Mouse (Mus musculus) forebrain, embryonic 16.5 days (tissue): ENCODE measurements around the gene Sh3pxd2a. TPM values are rescaled to one million over a fixed set of nuclear protein-coding genes. Genes with fewer than 3 reads are reported as not detected.

Experiments
- ATAC-seq: fragments of 200-750 bp; cut with Nextera tagmentation; 2 replicates; pipeline ENCODE4 v1.8.0; 2017; ENCODE audit warnings: mild to moderate bottlenecking, moderate library complexity
- H3K27ac ChIP-seq: fragments of 300-500 bp; sonication (generic); 2 replicates; pipeline ENCODE4 v1.5.1; 2014; ENCODE audit warnings: low read length, control low read depth
- H3K27me3 ChIP-seq: fragments of 300-500 bp; sonication (generic); replicated peaks from 2 replicates; pipeline ENCODE4 v1.6.1; 2014; ENCODE audit warnings: low read length; ENCODE audit not compliant: control insufficient read depth, insufficient read depth
- H3K36me3 ChIP-seq: fragments of 300-500 bp; sonication (generic); 2 replicates; pipeline ENCODE4 v1.6.1; 2014; ENCODE audit not compliant: control insufficient read depth, insufficient read depth
- H3K4me1 ChIP-seq: fragments of 300-500 bp; sonication (generic); replicated peaks from 2 replicates; pipeline ENCODE4 v1.6.1; 2014; ENCODE audit warnings: low read length; ENCODE audit not compliant: control insufficient read depth, insufficient read depth
- H3K4me2 ChIP-seq: fragments of 300-500 bp; sonication (generic); 2 replicates; pipeline ENCODE4 v1.6.1; 2014; ENCODE audit warnings: mild to moderate bottlenecking, low read length, control low read depth
- H3K4me3 ChIP-seq: fragments of 300-500 bp; sonication (generic); replicated peaks from 2 replicates; pipeline ENCODE4 v1.5.1; 2014; ENCODE audit warnings: mild to moderate bottlenecking, low read length, control low read depth
- H3K9ac ChIP-seq: fragments of 300-500 bp; sonication (generic); replicated peaks from 2 replicates; pipeline ENCODE4 v1.6.1; 2014; ENCODE audit warnings: low read depth, low read length, control low read depth
- H3K9me3 ChIP-seq: fragments of 300-500 bp; sonication (generic); 2 replicates; pipeline ENCODE4 v1.6.1; 2016; ENCODE audit warnings: low read length; ENCODE audit not compliant: control insufficient read depth
- WGBS: fragments of 180-500 bp; shearing (Covaris S2); extraction: QIAGEN DNeasy Blood & Tissue Kit; methylation state at CpG from one replicate; pipeline ENCODE4 v1.1.7; 2014; 5-methylcytosine and 5-hydroxymethylcytosine counted together
- polyA plus RNA-seq: library from polyadenylated mRNA; unstranded; fragments of >200 nt; fragmentation: Nextera tagmentation; extraction: Ambion mirVana; gene quantifications from 2 replicates; pipeline ENCODE4 v1.2.1, GENCODE M21; 2015

Gene Sh3pxd2a
- polyA plus RNA-seq, 1 experiment from 2014 or later = 2.1 TPM

DNA sequence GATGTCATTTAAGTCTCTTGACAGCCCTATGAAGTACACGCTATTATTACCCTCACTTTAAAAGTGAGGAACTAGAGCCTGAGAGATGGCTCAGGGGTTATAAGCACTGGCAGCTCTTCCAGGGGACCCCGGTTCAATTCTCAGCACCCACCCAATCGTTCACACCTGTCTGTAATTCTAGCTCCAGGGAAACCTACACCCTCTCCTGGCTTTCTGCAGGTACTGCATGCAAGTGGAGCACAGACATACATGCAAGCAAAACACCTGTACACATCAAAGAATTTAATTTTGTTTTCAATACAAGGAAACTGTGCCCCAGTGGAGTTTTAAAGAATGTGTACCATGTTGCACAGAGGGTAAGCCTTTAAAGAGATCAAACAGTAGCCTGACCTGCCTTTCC is 2.4 kb downstream of the Sh3pxd2a start:
- Histone ChIP-seq H3K9ac (no peak overlapping the region), H3K27ac (no peak overlapping the region), H3K27me3 (no peaks in the 10 kb centered on the region), H3K4me2 (no peak overlapping the region), H3K9me3 (no peaks in the 10 kb centered on the region), H3K36me3 (no peaks in the 10 kb centered on the region), H3K4me1 (peaks cover 26% of the 10 kb centered on the region), H3K4me3 (no peak overlapping the region)
- ATAC-seq = no peak
- WGBS = 97% methylated on average over 3 of the region's 3 CpGs

DNA sequence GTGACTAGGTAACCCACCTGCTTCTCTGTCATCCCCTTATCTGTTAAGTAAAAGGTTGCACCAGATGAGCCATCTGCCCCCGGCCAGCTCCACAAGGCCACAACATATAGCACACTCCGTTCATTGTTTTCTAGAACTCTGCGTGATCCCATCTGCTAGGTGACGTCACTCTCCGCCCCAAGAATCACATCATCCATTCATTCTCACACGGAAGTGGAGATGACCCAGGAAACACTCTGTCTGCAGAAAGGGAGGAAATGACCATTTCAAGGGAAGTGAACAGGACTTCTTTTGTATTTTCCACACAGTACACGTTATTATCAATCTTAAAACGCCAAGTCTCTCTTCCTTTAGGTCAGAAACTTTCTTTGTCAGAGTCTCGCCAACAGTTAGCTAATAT is 2.8 kb downstream of the Sh3pxd2a start:
- Histone ChIP-seq H3K4me1 (peaks cover 26% of the 10 kb centered on the region), H3K36me3 (no peaks in the 10 kb centered on the region), H3K27me3 (no peaks in the 10 kb centered on the region), H3K9me3 (no peaks in the 10 kb centered on the region), H3K27ac (no peak overlapping the region), H3K9ac (no peak overlapping the region), H3K4me3 (no peak overlapping the region), H3K4me2 (no peak overlapping the region)
- 85% methylated on average over 9 of the region's 9 CpGs for WGBS
- ATAC-seq = no peak

DNA sequence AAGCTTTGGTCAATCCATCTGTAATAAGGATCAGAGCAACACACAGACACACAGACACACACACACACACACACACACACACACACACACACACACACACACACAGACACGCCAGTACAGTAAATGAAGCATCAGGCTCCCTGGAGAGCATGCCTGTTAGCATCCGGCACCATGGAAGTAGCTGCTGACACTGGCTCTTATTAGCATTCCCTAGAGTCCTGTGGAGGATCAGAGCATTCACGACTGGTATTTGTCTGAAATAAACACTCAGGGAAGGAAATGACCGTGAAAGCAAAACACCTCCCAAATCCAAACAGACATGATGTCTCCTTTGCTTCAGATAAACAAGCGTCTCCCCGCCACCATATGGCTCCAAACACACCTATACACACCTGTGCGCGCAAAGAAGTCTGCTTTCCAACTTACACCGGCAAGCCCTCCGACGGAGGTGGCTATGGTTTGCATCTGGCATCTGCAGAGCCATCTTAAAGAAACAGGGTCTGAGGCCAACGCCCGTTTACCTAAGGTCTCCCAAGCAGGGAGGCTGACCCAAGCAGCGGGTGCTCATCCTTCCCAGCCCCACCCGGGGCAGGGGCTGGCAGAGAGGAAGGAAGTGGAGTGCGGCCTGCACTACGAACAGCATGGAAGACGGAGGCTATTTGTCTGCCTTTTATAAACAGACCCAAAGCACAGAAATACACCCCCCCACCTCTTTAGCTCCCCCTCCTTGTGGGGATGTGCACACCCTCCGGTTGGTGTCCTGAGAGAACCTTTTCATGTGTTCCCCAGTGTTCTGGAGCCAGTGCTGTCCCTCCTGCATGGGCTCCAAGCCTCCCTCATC is 3.9 kb downstream of the Sh3pxd2a start:
- H3K4me1 ChIP-seq = peaks cover 26% of the 10 kb centered on the region
- 70% methylated on average over 19 of the region's 19 CpGs for whole genome bisulfite sequencing

GRCm38 (mm10) chr19:47459214-47459613 is 5.0 kb downstream of the Sh3pxd2a start:
- Histone ChIP-seq H3K36me3 (no peaks in the 10 kb centered on the region), H3K27ac (no peak overlapping the region), H3K9ac (no peak overlapping the region), H3K27me3 (no peaks in the 10 kb centered on the region), H3K4me1 (peaks cover 26% of the 10 kb centered on the region), H3K4me3 (no peak overlapping the region), H3K9me3 (no peaks in the 10 kb centered on the region), H3K4me2 (no peak overlapping the region)
- ATAC-seq = no peak
- 91% methylated on average over 5 of the region's 5 CpGs for WGBS

More for the DNA sequence above, 3.9 kb downstream of the Sh3pxd2a start:
- Histone ChIP-seq H3K4me2 (no peak overlapping the region), H3K27ac (no peak overlapping the region), H3K9me3 (no peaks in the 10 kb centered on the region), H3K9ac (no peak overlapping the region), H3K27me3 (no peaks in the 10 kb centered on the region), H3K36me3 (no peaks in the 10 kb centered on the region), H3K4me3 (no peak overlapping the region)
- no peak for ATAC-seq

DNA sequence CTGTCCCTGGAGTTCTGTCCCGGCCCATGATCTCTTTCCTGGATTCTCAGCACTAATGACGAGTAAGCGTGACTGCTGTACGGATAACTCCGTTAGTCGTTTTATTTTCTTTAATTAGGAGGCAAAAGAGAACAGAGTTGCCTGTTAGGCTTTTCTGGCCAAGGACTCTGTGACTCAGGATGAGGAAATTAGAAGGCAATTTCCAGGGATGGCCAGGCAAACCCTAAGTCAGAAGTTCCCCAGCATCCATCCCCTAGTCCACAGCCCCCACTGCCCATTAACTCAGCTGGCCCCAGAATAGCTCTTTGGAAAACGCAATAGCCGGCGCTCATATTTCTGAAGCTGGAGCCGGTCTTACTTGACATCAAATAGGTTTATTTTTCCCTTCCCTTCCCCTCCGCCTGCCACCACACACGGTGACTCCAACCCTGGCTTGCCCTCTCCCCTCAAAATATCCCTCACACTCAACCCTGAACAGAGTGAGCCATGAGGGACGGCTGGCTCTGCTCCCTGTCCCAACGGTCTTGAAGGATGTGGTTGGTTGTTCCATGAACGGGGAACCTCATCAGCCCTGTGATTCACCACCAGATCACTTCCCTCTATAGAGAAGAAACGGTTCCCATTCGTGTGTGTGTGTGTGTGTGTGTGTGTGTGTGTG is 5.6 kb downstream of the Sh3pxd2a start:
- peaks cover 32% of the 10 kb centered on the region for H3K4me1 ChIP-seq
- no peak overlapping the region for H3K9ac ChIP-seq
- no peaks in the 10 kb centered on the region for H3K27me3 ChIP-seq
- no peaks in the 10 kb centered on the region for H3K9me3 ChIP-seq
- no peak overlapping the region for H3K27ac ChIP-seq
- no peak overlapping the region for H3K4me3 ChIP-seq
- no peak for ATAC-seq
- H3K4me2 ChIP-seq = no peak overlapping the region
- no peaks in the 10 kb centered on the region for H3K36me3 ChIP-seq
- WGBS = 56% methylated on average over 17 of the region's 17 CpGs

- Histone ChIP-seq H3K36me3 (no peaks in the 10 kb centered on the region), H3K27me3 (no peaks in the 10 kb centered on the region), H3K4me3 (no peak overlapping the region), H3K27ac (no peak overlapping the region), H3K4me1 (peaks cover 29% of the 10 kb centered on the region), H3K9me3 (no peaks in the 10 kb centered on the region), H3K4me2 (no peak overlapping the region), H3K9ac (no peak overlapping the region)
- WGBS = 65% methylated on average over 13 of the region's 13 CpGs
- ATAC-seq = no peak
Measured at GRCm38 (mm10) chr19:47457711-47458503, 6.3 kb downstream of the Sh3pxd2a start.

- H3K4me3 ChIP-seq = no peak overlapping the region
- H3K9me3 ChIP-seq = no peaks in the 10 kb centered on the region
- peaks cover 22% of the 10 kb centered on the region for H3K4me1 ChIP-seq
- no peaks in the 10 kb centered on the region for H3K36me3 ChIP-seq
- no peak for ATAC-seq
- H3K27ac ChIP-seq = no peak overlapping the region
- no peaks in the 10 kb centered on the region for H3K27me3 ChIP-seq
- 57% methylated on average over 6 of the region's 6 CpGs for WGBS
- no peak overlapping the region for H3K4me2 ChIP-seq
- H3K9ac ChIP-seq = no peak overlapping the region
Measured at GRCm38 (mm10) chr19:47456021-47456420, 8.2 kb downstream of the Sh3pxd2a start.

DNA sequence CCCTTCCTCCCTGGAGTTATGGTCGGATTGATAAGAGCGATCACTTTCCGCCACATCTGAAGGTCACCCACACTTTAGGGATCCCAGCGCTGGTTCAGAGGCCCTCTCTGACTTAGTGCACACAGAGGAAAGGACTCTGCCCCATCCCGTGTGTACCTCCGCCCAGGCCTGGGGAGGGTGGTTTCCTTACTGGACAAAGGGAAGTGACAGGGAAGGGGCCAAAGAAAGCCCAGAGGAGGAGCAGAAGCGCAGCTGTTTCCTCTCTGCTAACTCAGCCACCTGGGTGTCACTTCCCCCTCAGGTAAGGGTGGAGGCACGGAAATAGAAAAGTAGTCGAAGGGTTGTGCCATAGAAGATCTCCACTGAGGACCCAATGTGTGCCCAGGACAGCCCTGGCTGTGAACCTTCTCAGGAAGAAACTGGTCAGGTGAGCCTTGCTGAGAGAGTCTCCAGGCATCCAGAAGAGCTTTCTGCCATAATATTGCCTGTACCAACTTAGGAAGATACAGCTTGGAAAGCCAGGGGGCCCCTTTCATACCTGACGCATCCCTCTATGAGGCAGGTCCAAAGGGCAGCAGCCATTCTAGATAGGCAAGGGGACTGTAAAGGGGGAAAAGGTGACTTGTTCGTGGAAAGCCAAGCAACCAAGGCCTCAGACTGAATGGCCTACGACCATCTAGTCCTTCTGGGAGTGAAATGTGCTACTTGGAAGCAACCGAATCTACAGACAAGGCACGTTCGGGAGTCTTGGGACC is 9.0 kb downstream of the Sh3pxd2a start:
- 87% methylated on average over 15 of the region's 15 CpGs for WGBS
- no peaks in the 10 kb centered on the region for H3K36me3 ChIP-seq
- no peak overlapping the region for H3K4me3 ChIP-seq
- no peak overlapping the region for H3K4me2 ChIP-seq
- H3K4me1 ChIP-seq = peaks cover 20% of the 10 kb centered on the region
- no peaks in the 10 kb centered on the region for H3K9me3 ChIP-seq
- no peak overlapping the region for H3K27ac ChIP-seq
- H3K9ac ChIP-seq = no peak overlapping the region
- no peaks in the 10 kb centered on the region for H3K27me3 ChIP-seq
- ATAC-seq = no peak
